ENCODE assay signal across 8 mouse cellular contexts in genomic region chrX:73881463-73881862, GRCm38 (mm10). TPM values are rescaled to one million over a fixed set of nuclear protein-coding genes. Genes with fewer than 3 reads are reported as not detected.
DNase-seq lines count a peak whose midpoint lies in the region; ATAC-seq and TF ChIP-seq lines count a peak whose summit lies in the region.
"Had no signal": no experiment of that assay in that cellular context is flagged by ENCODE, and none has a peak within 500 bp of the region (broad histone marks: within the 10 kb centered on the region; RNA-seq: fewer than 3 reads in every experiment).

No protein-coding gene starts in this region.

- no peak for TF ChIP-seq CTCF in cortical plate, adult 2 months (IDR thresholded peaks at IDR 0.05; ENCODE audit: extremely low read depth, insufficient read depth, low read length)

- H3K27me3 ChIP-seq in forebrain, embryonic 11.5 days (ENCODE audit: control insufficient read depth, insufficient read depth, low read length): no peaks in the 10 kb centered on the region
- no peaks in the 10 kb centered on the region for H3K27me3 ChIP-seq in midbrain, embryonic 16.5 days (ENCODE audit: control insufficient read depth, insufficient read depth, low read depth, low read length)

- H3K4me3 ChIP-seq in cortical plate, adult 2 months (ENCODE audit: insufficient read depth, low read length): peak overlapping the region; percentile 78; the same call in 1 of the 2 replicates
- no peak overlapping the region for H3K4me3 ChIP-seq in forebrain, embryonic 11.5 days (ENCODE audit: low read depth, low read length)
- peak overlapping the region; percentile 59; the same call in 1 of the 2 replicates for H3K4me3 ChIP-seq in midbrain, embryonic 16.5 days (ENCODE audit: low read depth, low read length)

- peak overlapping the region; percentile 59; the same call in 1 of the 2 replicates for H3K4me2 ChIP-seq in forebrain, embryonic 11.5 days (ENCODE audit: low read depth, low read length, severe bottlenecking)
- H3K4me2 ChIP-seq in midbrain, embryonic 16.5 days (ENCODE audit: low read length): peak overlapping the region; percentile 60

- H3K4me1 ChIP-seq in cortical plate, adult 2 months (ENCODE audit: control insufficient read depth, insufficient read depth, low read length): no peaks in the 10 kb centered on the region
- no peaks in the 10 kb centered on the region; the same call in 1 of the 2 replicates for H3K4me1 ChIP-seq in forebrain, embryonic 11.5 days (replicated peaks; ENCODE audit: control insufficient read depth, insufficient read depth, low read length)
- peaks cover 11% of the 10 kb centered on the region for H3K4me1 ChIP-seq in midbrain, embryonic 16.5 days (ENCODE audit: control insufficient read depth, insufficient read depth, low read length)

- no peaks in the 10 kb centered on the region for H3K36me3 ChIP-seq in forebrain, embryonic 11.5 days (ENCODE audit: control insufficient read depth, insufficient read depth, low read length)
- no peaks in the 10 kb centered on the region for H3K36me3 ChIP-seq in midbrain, embryonic 16.5 days (ENCODE audit: control insufficient read depth, insufficient read depth, low read length)

- no peak overlapping the region for H3K9ac ChIP-seq in forebrain, embryonic 11.5 days (ENCODE audit: low read length)
- H3K9ac ChIP-seq in midbrain, embryonic 16.5 days (ENCODE audit: low read depth, low read length): peak overlapping the region; percentile 74; the same call in 1 of the 2 replicates

- no peak for DNase-seq in forebrain, embryonic 11.5 days (ENCODE audit: low spot score)
- DNase-seq in kidney, adult 9 months: peak; percentile 38
- no peak for DNase-seq in gastrocnemius, postnatal 14 days
- DNase-seq in gastrocnemius, postnatal 10 days: no peak
- DNase-seq in left cerebral cortex, adult 18-20 months (ENCODE audit: low spot score in 2 of 2): no peak

- no peak for ATAC-seq in forebrain, embryonic 11.5 days (replicated peaks; ENCODE audit: low FRiP score)
- ATAC-seq in midbrain, embryonic 16.5 days: peak; percentile 25

- intact Hi-C loops in gastrocnemius, postnatal 14 days (cut with DNase I; ENCODE audit: low total_unique reads): no loop called here

- WGBS in forebrain, embryonic 11.5 days: 17% methylated on average over 6 of the region's 6 CpGs
- 23% methylated on average over 6 of the region's 6 CpGs for WGBS in midbrain, embryonic 16.5 days

- TF ChIP-seq POLR2A in cortical plate, adult 2 months (IDR thresholded peaks at IDR 0.05; ENCODE audit: extremely low read depth, insufficient read depth, low read length): no peak

- H3K27ac ChIP-seq in cortical plate, adult 2 months (ENCODE audit: insufficient read depth, low read length): no peak overlapping the region
- H3K27ac ChIP-seq in forebrain, embryonic 11.5 days (ENCODE audit: low read depth, low read length): no peak overlapping the region
- peak overlapping the region; percentile 80; the same call in 1 of the 2 replicates for H3K27ac ChIP-seq in midbrain, embryonic 16.5 days (ENCODE audit: low read length)

- no peaks in the 10 kb centered on the region for H3K9me3 ChIP-seq in forebrain, embryonic 11.5 days (ENCODE audit: control insufficient read depth, low read length)
- H3K9me3 ChIP-seq in midbrain, embryonic 16.5 days (replicated peaks; ENCODE audit: control insufficient read depth, low read length, poor library complexity, severe bottlenecking): no peaks in the 10 kb centered on the region

RNA-seq across cellular contexts. Expression of gene Avpr2, which starts 10.4 kb away (rescaled TPM):
- not detected in 2 replicates for polyA plus RNA-seq in cortical plate, adult 2 months (2012; rRNA removed)
- polyA plus RNA-seq in forebrain, embryonic 11.5 days (2014; fragmentation: Nextera tagmentation; extraction: Ambion mirVana): 0.11 TPM in 1 of 2 replicates, not detected in the other
- 0.09 and 0.34 TPM in 2 replicates for polyA plus RNA-seq in midbrain, embryonic 16.5 days (2015; fragmentation: Nextera tagmentation; extraction: Ambion mirVana)
- not detected for total RNA-seq in gastrocnemius, postnatal 14 days (2021)
- total RNA-seq in gastrocnemius, postnatal 10 days (2021): not detected
- not detected for total RNA-seq in left cerebral cortex, adult 18-20 months (2021)
- total RNA-seq: layer of hippocampus, postnatal 10 days had no signal

RNA-seq across cellular contexts. Expression of gene L1cam, which starts 14.4 kb away (rescaled TPM):
- 91.8 and 97.1 TPM in 2 replicates for polyA plus RNA-seq in cortical plate, adult 2 months (2012; rRNA removed)
- 24.0 and 27.2 TPM in 2 replicates for polyA plus RNA-seq in forebrain, embryonic 11.5 days (2014; fragmentation: Nextera tagmentation; extraction: Ambion mirVana)
- 122 and 134 TPM in 2 replicates for polyA plus RNA-seq in midbrain, embryonic 16.5 days (2015; fragmentation: Nextera tagmentation; extraction: Ambion mirVana)
- total RNA-seq in gastrocnemius, postnatal 14 days (2021): 1 to 10 TPM; 1.4 to 1.5 TPM
- total RNA-seq in gastrocnemius, postnatal 10 days (2021): 1 to 10 TPM; 1.9 to 2.9 TPM
- 100 to 1,000 TPM; 133 to 151 TPM for total RNA-seq in left cerebral cortex, adult 18-20 months (2021)

RNA-seq across cellular contexts. Expression of gene Arhgap4, which starts 40.2 kb away (rescaled TPM):
- polyA plus RNA-seq in cortical plate, adult 2 months (2012; rRNA removed): 6.5 and 7.9 TPM in 2 replicates
- 1.7 and 2.0 TPM in 2 replicates for polyA plus RNA-seq in forebrain, embryonic 11.5 days (2014; fragmentation: Nextera tagmentation; extraction: Ambion mirVana)
- 3.0 and 3.3 TPM in 2 replicates for polyA plus RNA-seq in midbrain, embryonic 16.5 days (2015; fragmentation: Nextera tagmentation; extraction: Ambion mirVana)
- under 1 TPM; 0.55 to 0.66 TPM for total RNA-seq in gastrocnemius, postnatal 14 days (2021)
- total RNA-seq in gastrocnemius, postnatal 10 days (2021): 1 to 10 TPM in 1 of 2 experiments, under 1 TPM in 1; 0.85 to 2.0 TPM
- total RNA-seq in left cerebral cortex, adult 18-20 months (2021): 1 to 10 TPM; 3.7 to 3.8 TPM

RNA-seq across cellular contexts. Expression of gene Naa10, which starts 40.3 kb away (rescaled TPM):
- 74.5 and 80.4 TPM in 2 replicates for polyA plus RNA-seq in cortical plate, adult 2 months (2012; rRNA removed)
- polyA plus RNA-seq in forebrain, embryonic 11.5 days (2014; fragmentation: Nextera tagmentation; extraction: Ambion mirVana): 134 and 137 TPM in 2 replicates
- polyA plus RNA-seq in midbrain, embryonic 16.5 days (2015; fragmentation: Nextera tagmentation; extraction: Ambion mirVana): 84.6 and 85.4 TPM in 2 replicates
- total RNA-seq in gastrocnemius, postnatal 14 days (2021): 10 to 100 TPM; 58.8 to 66.1 TPM
- total RNA-seq in gastrocnemius, postnatal 10 days (2021): 10 to 100 TPM; 68.7 to 73.5 TPM
- total RNA-seq in left cerebral cortex, adult 18-20 months (2021): 10 to 100 TPM; 50.9 to 59.8 TPM

RNA-seq across cellular contexts. Expression of gene Renbp, which starts 49.2 kb away (rescaled TPM):
- polyA plus RNA-seq in cortical plate, adult 2 months (2012; rRNA removed): 6.7 and 8.7 TPM in 2 replicates
- polyA plus RNA-seq in forebrain, embryonic 11.5 days (2014; fragmentation: Nextera tagmentation; extraction: Ambion mirVana): 12.3 and 14.4 TPM in 2 replicates
- 8.9 and 9.1 TPM in 2 replicates for polyA plus RNA-seq in midbrain, embryonic 16.5 days (2015; fragmentation: Nextera tagmentation; extraction: Ambion mirVana)
- total RNA-seq in gastrocnemius, postnatal 14 days (2021): 1 to 10 TPM; 3.8 to 4.2 TPM
- total RNA-seq in gastrocnemius, postnatal 10 days (2021): 1 to 10 TPM; 4.6 to 5.3 TPM
- 1 to 10 TPM; 7.2 to 7.5 TPM for total RNA-seq in left cerebral cortex, adult 18-20 months (2021)

Comparison
In these comparisons a context has a peak if more than half of its experiments do, and no peak if none do; other contexts are left out.
1. RNA of gene L1cam, which starts 14.4 kb away (total RNA-seq): 133 to 151 TPM in left cerebral cortex, adult 18-20 months; 1.9 to 2.9 TPM in gastrocnemius, postnatal 10 days and 1.4 to 1.5 TPM in gastrocnemius, postnatal 14 days; every median in the first group is over 10 times any median in the second.